Mouse (Mus musculus) forebrain, postnatal 0 days (tissue): ENCODE data around the gene Tuft1. TPM values are rescaled to one million over a fixed set of nuclear protein-coding genes. Genes with fewer than 3 reads are reported as not detected.

Source experiments
- ATAC-seq: fragments of 200-750 bp; cut with Nextera tagmentation; 2 replicates; pipeline ENCODE4 v1.8.0; 2017; ENCODE audit warnings: mild to moderate bottlenecking, moderate library complexity
- DNase-seq: peaks from one replicate; pipeline ENCODE4 v3.0.0-alpha.2; 2015
- H3K27ac ChIP-seq: fragments of 300-500 bp; sonication (generic); 2 replicates; pipeline ENCODE4 v1.5.1; 2014; ENCODE audit warnings: low read depth, mild to moderate bottlenecking, antibody characterized with exemption, low read length, moderate library complexity, mixed read lengths
- H3K27me3 ChIP-seq: fragments of 300-500 bp; sonication (generic); 2 replicates; pipeline ENCODE4 v1.6.1; 2014; ENCODE audit warnings: mild to moderate bottlenecking, low read length, mixed read lengths; ENCODE audit not compliant: insufficient read depth
- H3K36me3 ChIP-seq: fragments of 300-500 bp; sonication (generic); 2 replicates; pipeline ENCODE4 v1.6.1; 2014; ENCODE audit warnings: mild to moderate bottlenecking, moderate library complexity; ENCODE audit not compliant: insufficient read depth
- H3K4me1 ChIP-seq: fragments of 300-500 bp; sonication (generic); 2 replicates; pipeline ENCODE4 v1.6.1; 2014; ENCODE audit warnings: antibody characterized with exemption; ENCODE audit not compliant: insufficient read depth
- H3K4me2 ChIP-seq: fragments of 300-500 bp; sonication (generic); 2 replicates; pipeline ENCODE4 v1.6.1; 2014; ENCODE audit warnings: low read depth, mild to moderate bottlenecking, moderate library complexity
- H3K4me3 ChIP-seq: fragments of 300-500 bp; sonication (generic); 2 replicates; pipeline ENCODE4 v1.5.1; 2014; ENCODE audit warnings: low read depth, low read length, mixed read lengths
- H3K9ac ChIP-seq: fragments of 300-500 bp; sonication (generic); 2 replicates; pipeline ENCODE4 v1.6.1; 2014; ENCODE audit warnings: mild to moderate bottlenecking
- H3K9me3 ChIP-seq: fragments of 300-500 bp; sonication (generic); 2 replicates; pipeline ENCODE4 v1.6.1; 2016; ENCODE audit warnings: low read length
- CTCF ChIP-seq: sonication (generic); IDR thresholded peaks from 2 replicates; pipeline ENCODE4 v1.5.1; 2016; ENCODE audit warnings: antibody characterized with exemption, control low read depth, low read depth
- WGBS: fragments of 180-500 bp; shearing (Covaris S2); extraction: QIAGEN DNeasy Blood & Tissue Kit; methylation state at CpG from one replicate; pipeline ENCODE4 v1.1.7; 2014; 5-methylcytosine and 5-hydroxymethylcytosine counted together
- polyA plus RNA-seq: library from polyadenylated mRNA; unstranded; fragments of >200 nt; fragmentation: Nextera tagmentation; extraction: Ambion mirVana; gene quantifications from 2 replicates; pipeline ENCODE4 v1.2.1, GENCODE M21; 2015
- total RNA-seq: library from RNA; depleted of rRNA; stranded (reverse); fragments of >200 nt; gene quantifications from 2 replicates; pipeline ENCODE4 v1.2.3, GENCODE M21; 2014

Tuft1 gene
- total and polyA plus RNA-seq, 2 experiments from 2014 or later = 5.7 to 7.6 TPM

DNA sequence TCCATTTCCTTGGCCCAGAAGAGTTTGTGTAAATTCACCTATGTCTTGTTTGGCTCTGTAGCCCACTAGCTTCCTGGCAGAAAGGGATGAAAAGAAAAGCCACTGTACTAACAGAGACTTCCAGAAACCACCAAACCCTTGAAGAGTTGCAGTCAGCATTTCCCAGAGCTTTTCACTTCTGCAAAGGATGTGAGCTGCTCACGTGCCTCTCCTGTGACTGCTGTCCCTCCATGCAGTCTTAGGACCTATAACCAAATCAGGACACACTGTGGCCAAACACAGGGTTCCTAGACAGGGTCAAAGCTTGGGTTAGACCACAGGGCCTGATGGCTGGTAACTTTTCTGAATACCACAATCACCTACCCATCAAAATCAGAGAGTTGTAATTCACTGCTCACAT lies 46.4 kb downstream of the Tuft1 start:
- Histone ChIP-seq H3K9ac (no peak overlapping the region), H3K27ac (no peak overlapping the region), H3K9me3 (no peaks in the 10 kb centered on the region), H3K4me2 (no peak overlapping the region), H3K4me3 (no peak overlapping the region), H3K36me3 (no peaks in the 10 kb centered on the region), H3K27me3 (no peaks in the 10 kb centered on the region), H3K4me1 (peaks cover 7% of the 10 kb centered on the region; the same call in 1 of the 2 replicates)
- no peak for TF ChIP-seq CTCF
- WGBS = 77% methylated on average over 1 of the region's 1 CpGs
- ATAC-seq (no peak), DNase-seq (no peak)

- DNase-seq (no peak), ATAC-seq (0 out of 2 replicates have a peak, but pooled peaks have one; percentile 2)
- H3K27me3 ChIP-seq = no peaks in the 10 kb centered on the region
- no peak overlapping the region for H3K9ac ChIP-seq
- no peak overlapping the region for H3K4me2 ChIP-seq
- no peak overlapping the region for H3K4me3 ChIP-seq
- WGBS = 72% methylated on average over 5 of the region's 5 CpGs
- H3K9me3 ChIP-seq = no peaks in the 10 kb centered on the region
- H3K27ac ChIP-seq = peak overlapping the region; percentile 29; the same call in 1 of the 2 replicates
- peaks cover 7% of the 10 kb centered on the region; the same call in 1 of the 2 replicates for H3K4me1 ChIP-seq
- TF ChIP-seq CTCF = no peak
- no peaks in the 10 kb centered on the region for H3K36me3 ChIP-seq
These were observed 46.8 kb downstream of the Tuft1 start for GRCm38 (mm10) chr3:94611834-94612233.

DNA sequence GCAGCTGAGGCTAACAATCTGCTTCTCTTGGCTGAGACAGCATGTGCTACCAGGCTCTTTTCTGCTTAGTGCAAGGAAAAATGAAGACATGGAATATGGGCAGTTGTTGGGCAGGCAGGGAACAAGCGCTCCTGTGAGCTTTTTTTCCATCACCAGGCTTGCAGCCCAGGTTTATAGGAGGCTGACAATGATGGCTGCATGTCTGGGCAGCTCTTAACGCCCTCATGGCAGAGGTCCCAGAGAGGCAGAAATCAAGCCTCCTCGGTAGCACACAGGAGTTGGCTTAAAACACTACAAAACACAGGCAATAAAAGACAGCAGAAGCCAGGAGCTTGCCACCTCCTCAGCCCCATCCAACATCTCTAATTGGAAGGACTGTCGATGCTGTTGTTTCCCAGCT lies 47.3 kb downstream of the Tuft1 start:
- Histone ChIP-seq H3K36me3 (no peaks in the 10 kb centered on the region), H3K4me2 (no peak overlapping the region), H3K27ac (peak overlapping the region; percentile 29; the same call in 1 of the 2 replicates), H3K9ac (no peak overlapping the region), H3K27me3 (no peaks in the 10 kb centered on the region), H3K9me3 (no peaks in the 10 kb centered on the region), H3K4me3 (no peak overlapping the region), H3K4me1 (peaks cover 7% of the 10 kb centered on the region; the same call in 1 of the 2 replicates)
- DNase-seq (peak; percentile 37), ATAC-seq (peak; percentile 66)
- no peak for TF ChIP-seq CTCF
- WGBS = 47% methylated on average over 4 of the region's 4 CpGs

- Histone ChIP-seq H3K9ac (no peak overlapping the region), H3K36me3 (no peaks in the 10 kb centered on the region), H3K27me3 (no peaks in the 10 kb centered on the region), H3K4me1 (peaks cover 7% of the 10 kb centered on the region; the same call in 1 of the 2 replicates), H3K9me3 (no peaks in the 10 kb centered on the region), H3K4me2 (no peak overlapping the region), H3K4me3 (no peak overlapping the region), H3K27ac (peak overlapping the region; percentile 45; the same call in 1 of the 2 replicates)
- TF ChIP-seq CTCF = no peak
- 68% methylated on average over 2 of the region's 2 CpGs for WGBS
- no peak for ATAC-seq
- no peak for DNase-seq
These were observed 48.1 kb downstream of the Tuft1 start for GRCm38 (mm10) chr3:94610581-94610980.

DNA sequence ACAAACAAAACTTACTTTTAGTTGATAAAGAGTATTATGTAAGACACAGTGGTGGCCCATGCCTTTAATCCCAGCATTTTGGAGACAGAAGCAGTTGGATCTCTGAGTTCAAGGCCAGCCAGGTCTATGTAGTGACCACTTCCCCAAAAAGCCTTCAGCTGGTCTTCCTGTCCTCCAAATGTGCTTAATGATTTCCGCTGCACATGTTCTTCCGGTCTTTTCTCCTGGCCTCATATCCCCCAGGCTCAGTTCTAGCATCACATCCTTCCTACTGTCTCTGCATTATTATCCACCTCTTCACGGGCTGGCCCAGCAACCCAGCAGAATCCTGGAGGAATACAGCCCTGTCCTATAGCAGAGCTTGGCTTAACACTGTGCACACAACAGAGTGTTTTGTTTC lies 49.1 kb downstream of the Tuft1 start:
- ATAC-seq (no peak), DNase-seq (no peak)
- TF ChIP-seq CTCF = no peak
- Histone ChIP-seq H3K4me3 (no peak overlapping the region), H3K27ac (no peak overlapping the region), H3K27me3 (no peaks in the 10 kb centered on the region), H3K9me3 (no peaks in the 10 kb centered on the region), H3K36me3 (no peaks in the 10 kb centered on the region), H3K9ac (no peak overlapping the region), H3K4me1 (peaks cover 7% of the 10 kb centered on the region; the same call in 1 of the 2 replicates), H3K4me2 (no peak overlapping the region)
- WGBS = 96% methylated on average over 3 of the region's 3 CpGs

- DNase-seq = peak; percentile 60
- Histone ChIP-seq H3K9me3 (no peaks in the 10 kb centered on the region), H3K9ac (no peak overlapping the region), H3K4me2 (no peak overlapping the region), H3K27me3 (no peaks in the 10 kb centered on the region), H3K4me1 (no peaks in the 10 kb centered on the region), H3K27ac (no peak overlapping the region), H3K4me3 (no peak overlapping the region), H3K36me3 (no peaks in the 10 kb centered on the region)
- no peak for ATAC-seq
- peak; percentile 75 for TF ChIP-seq CTCF
- 2% methylated on average over 4 of the region's 4 CpGs for WGBS
These were observed 56.7 kb downstream of the Tuft1 start for GRCm38 (mm10) chr3:94601959-94602358.

DNA sequence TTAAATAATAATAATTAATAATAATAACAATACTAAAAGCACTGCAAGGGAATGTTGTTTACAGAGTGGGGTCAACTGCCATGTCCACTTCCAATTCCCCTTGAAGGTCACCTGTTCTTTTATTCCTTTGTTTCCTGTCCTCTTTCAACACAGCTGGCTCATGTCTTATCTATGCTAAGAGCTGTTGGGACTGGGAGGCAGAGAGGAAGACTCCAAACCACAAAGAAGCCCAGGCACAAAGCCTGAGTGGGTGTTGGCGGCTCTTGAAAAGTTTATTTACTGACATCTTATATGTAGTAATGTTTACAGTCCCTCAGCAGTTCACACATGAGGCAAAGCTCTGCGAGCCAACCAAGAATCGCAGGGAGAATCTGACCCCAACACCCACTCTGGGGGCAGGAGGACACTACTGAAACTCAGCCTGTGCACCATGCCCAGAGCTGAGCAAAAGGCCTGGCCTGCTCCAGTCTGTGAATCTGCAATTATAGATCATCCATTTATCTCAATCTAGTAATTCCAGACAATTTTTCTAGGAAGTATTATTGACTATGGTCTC lies 61.4 kb downstream of the Tuft1 start:
- Histone ChIP-seq H3K4me1 (no peaks in the 10 kb centered on the region), H3K27ac (no peak overlapping the region), H3K4me2 (no peak overlapping the region), H3K9me3 (no peaks in the 10 kb centered on the region), H3K4me3 (no peak overlapping the region), H3K36me3 (no peaks in the 10 kb centered on the region), H3K9ac (no peak overlapping the region), H3K27me3 (no peaks in the 10 kb centered on the region)
- no peak for TF ChIP-seq CTCF
- DNase-seq = no peak
- WGBS = 91% methylated on average over 3 of the region's 3 CpGs
- ATAC-seq = no peak
